Mouse (Mus musculus) kidney, adult 2 months (tissue): ENCODE results near the gene Ptprs.

Experiments used
- CTCF ChIP-seq: fragments of 200-500 bp; conservative IDR thresholded peaks from 2 replicates; pipeline ENCODE4 v1.5.1; 2011; ENCODE audit warnings: low read depth, mild to moderate bottlenecking, control low read depth, low read length, moderate library complexity, mixed read lengths; ENCODE audit not compliant: insufficient read depth, insufficient read length
- POLR2A ChIP-seq: fragments of 200-500 bp; IDR thresholded peaks from one replicate; pipeline ENCODE4 v1.6.1; 2011; ENCODE audit warnings: low read depth, low read length, control low read depth

GRCm38 (mm10) chr17:56461771-56462743 lies 14.2 kb downstream of the Ptprs start:
- TF ChIP-seq CTCF (no peak), POLR2A (no peak)
